Mouse (Mus musculus) liver, embryonic 13.5 days (tissue): ENCODE measurements at regions not wholly inside any gene's neighbourhood (a gene's known extent, or its start where the extent isn't known, plus 50 kb on each side); places are given as distances from the start of the nearest gene placed in this dataset.

Source experiments
- ATAC-seq: fragments of 200-750 bp; cut with Nextera tagmentation; 2 replicates; pipeline ENCODE4 v1.8.0; 2017; ENCODE audit warnings: low read depth, mild to moderate bottlenecking, moderate number of reproducible peaks, moderate library complexity
- DNase-seq: peaks from one replicate; pipeline ENCODE4 v3.0.0; 2022
- H3K27ac ChIP-seq: fragments of 300-500 bp; sonication (generic); 2 replicates; pipeline ENCODE4 v1.5.1; 2015; ENCODE audit warnings: moderate library complexity, mild to moderate bottlenecking, inconsistent platforms
- H3K27me3 ChIP-seq: fragments of 300-500 bp; sonication (generic); 2 replicates; pipeline ENCODE4 v1.6.1; 2015; ENCODE audit warnings: mild to moderate bottlenecking, inconsistent platforms
- H3K36me3 ChIP-seq: fragments of 300-500 bp; sonication (generic); 2 replicates; pipeline ENCODE4 v1.6.1; 2015; ENCODE audit warnings: mild to moderate bottlenecking, inconsistent platforms
- H3K4me1 ChIP-seq: fragments of 300-500 bp; sonication (generic); replicated peaks from 2 replicates; pipeline ENCODE4 v1.6.1; 2015; ENCODE audit warnings: inconsistent platforms
- H3K4me2 ChIP-seq: fragments of 300-500 bp; sonication (generic); 2 replicates; pipeline ENCODE4 v1.6.1; 2015; ENCODE audit warnings: inconsistent platforms, mild to moderate bottlenecking, moderate library complexity
- H3K4me3 ChIP-seq: fragments of 300-500 bp; sonication (generic); replicated peaks from 2 replicates; pipeline ENCODE4 v1.5.1; 2015; ENCODE audit warnings: mild to moderate bottlenecking, inconsistent platforms
- H3K9ac ChIP-seq: fragments of 300-500 bp; sonication (generic); 2 replicates; pipeline ENCODE4 v1.6.1; 2015; ENCODE audit warnings: mild to moderate bottlenecking, inconsistent platforms
- H3K9me3 ChIP-seq: fragments of 300-500 bp; sonication (generic); replicated peaks from 2 replicates; pipeline ENCODE4 v1.6.1; 2016; ENCODE audit warnings: inconsistent platforms
- WGBS: fragments of 180-500 bp; shearing (Covaris S2); methylation state at CpG from one replicate; pipeline ENCODE4 v1.1.7; 2015; ENCODE audit not compliant: insufficient replicate concordance; 5-methylcytosine and 5-hydroxymethylcytosine counted together

DNA sequence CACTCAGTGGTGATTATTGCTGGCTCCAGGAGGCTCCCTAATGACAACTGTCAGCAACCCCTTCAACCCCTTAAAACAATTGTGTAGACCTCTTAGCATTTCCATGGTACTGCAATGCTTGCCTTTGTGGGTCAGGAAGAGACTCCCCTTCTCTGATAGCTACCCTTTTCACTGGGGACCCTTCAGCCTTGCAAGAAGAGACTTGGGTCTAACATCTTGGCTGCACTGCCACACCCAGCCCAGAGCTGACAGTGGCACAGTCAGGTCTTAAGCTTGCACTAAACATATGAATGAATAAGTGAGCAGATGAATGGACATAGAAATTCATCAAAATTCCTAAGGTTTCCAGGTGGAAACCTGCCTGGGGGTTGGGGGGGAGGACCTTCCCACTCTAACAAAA is 209.0 kb downstream of the Insig2 start:
- H3K27ac ChIP-seq = no peak overlapping the region
- H3K36me3 ChIP-seq = no peaks in the 10 kb centered on the region
- ATAC-seq = no peak
- H3K9ac ChIP-seq = no peak overlapping the region
- no peaks in the 10 kb centered on the region for H3K4me1 ChIP-seq
- H3K4me2 ChIP-seq = no peak overlapping the region
- DNase-seq = no peak
- H3K27me3 ChIP-seq = no peaks in the 10 kb centered on the region
- no peaks in the 10 kb centered on the region for H3K9me3 ChIP-seq
- H3K4me3 ChIP-seq = no peak overlapping the region

GRCm38 (mm10) chr1:121136284-121136683 is 196.1 kb downstream of the Insig2 start:
- Histone ChIP-seq H3K4me1 (no peaks in the 10 kb centered on the region), H3K36me3 (no peaks in the 10 kb centered on the region), H3K9ac (no peak overlapping the region), H3K9me3 (no peaks in the 10 kb centered on the region), H3K27ac (no peak overlapping the region), H3K4me3 (no peak overlapping the region), H3K27me3 (no peaks in the 10 kb centered on the region), H3K4me2 (no peak overlapping the region)
- DNase-seq = no peak
- WGBS = 67% methylated on average over 4 of the region's 4 CpGs
- ATAC-seq = no peak

DNA sequence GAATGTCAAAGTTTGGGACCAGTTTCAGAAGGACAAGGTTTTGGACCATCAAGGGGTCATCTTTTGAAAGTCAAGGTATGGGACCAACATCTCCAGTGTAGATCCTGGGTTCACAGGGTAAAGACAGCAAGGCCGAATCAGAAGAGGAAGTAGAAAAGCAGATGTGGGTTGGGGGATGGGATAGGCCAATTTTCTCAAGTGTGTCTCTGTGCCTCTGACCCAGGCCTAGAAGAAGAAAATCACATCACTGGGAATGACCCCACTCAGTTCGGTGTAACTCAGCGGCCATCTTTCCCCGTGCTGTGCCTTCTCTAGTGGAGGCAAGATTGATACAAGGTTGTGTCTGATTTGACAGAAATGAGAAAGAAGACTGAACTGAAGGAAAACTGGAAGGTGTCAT is 195.5 kb downstream of the Insig2 start:
- H3K9me3 ChIP-seq = no peaks in the 10 kb centered on the region
- H3K9ac ChIP-seq = no peak overlapping the region
- DNase-seq (no peak), ATAC-seq (no peak)
- no peaks in the 10 kb centered on the region for H3K4me1 ChIP-seq
- 70% methylated on average over 4 of the region's 4 CpGs for WGBS
- no peaks in the 10 kb centered on the region for H3K36me3 ChIP-seq
- H3K4me2 ChIP-seq = no peak overlapping the region
- H3K4me3 ChIP-seq = no peak overlapping the region
- no peak overlapping the region for H3K27ac ChIP-seq
- H3K27me3 ChIP-seq = no peaks in the 10 kb centered on the region

GRCm38 (mm10) chr1:121144981-121145380 is 187.4 kb downstream of the Insig2 start:
- 63% methylated on average over 1 of the region's 1 CpGs for WGBS
- ATAC-seq (no peak), DNase-seq (no peak)
- Histone ChIP-seq H3K4me3 (no peak overlapping the region), H3K36me3 (no peaks in the 10 kb centered on the region), H3K4me2 (no peak overlapping the region), H3K9me3 (no peaks in the 10 kb centered on the region), H3K4me1 (no peaks in the 10 kb centered on the region), H3K27me3 (no peaks in the 10 kb centered on the region), H3K9ac (no peak overlapping the region), H3K27ac (no peak overlapping the region)

GRCm38 (mm10) chr1:121153476-121153875 is 178.9 kb downstream of the Insig2 start:
- 45% methylated on average over 5 of the region's 5 CpGs for WGBS
- no peak overlapping the region for H3K27ac ChIP-seq
- DNase-seq = no peak
- no peaks in the 10 kb centered on the region for H3K36me3 ChIP-seq
- no peak overlapping the region for H3K9ac ChIP-seq
- no peaks in the 10 kb centered on the region for H3K9me3 ChIP-seq
- H3K4me1 ChIP-seq = no peaks in the 10 kb centered on the region
- H3K27me3 ChIP-seq = no peaks in the 10 kb centered on the region
- no peak for ATAC-seq
- H3K4me3 ChIP-seq = no peak overlapping the region
- no peak overlapping the region for H3K4me2 ChIP-seq

DNA sequence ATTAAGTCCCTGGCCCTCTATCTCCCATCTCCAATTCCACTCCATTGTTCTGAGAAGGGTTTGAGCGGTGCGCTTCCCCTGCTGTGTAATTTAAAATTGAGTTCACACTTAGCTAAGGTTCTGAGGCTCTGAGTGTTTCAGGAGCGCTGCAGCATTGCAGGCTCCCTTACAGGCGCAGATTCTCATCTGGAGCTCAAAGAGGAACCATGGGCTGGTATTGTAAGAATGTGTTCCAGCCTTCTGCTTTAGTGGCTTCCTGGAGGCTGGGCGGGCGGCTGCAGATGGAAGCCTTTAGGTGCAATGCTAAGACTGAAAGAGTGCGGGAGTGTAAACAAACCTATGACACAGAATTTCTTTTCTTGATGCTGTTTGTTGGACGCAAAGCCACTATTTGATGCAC is 177.8 kb downstream of the Insig2 start:
- Histone ChIP-seq H3K27ac (no peak overlapping the region), H3K27me3 (no peaks in the 10 kb centered on the region), H3K9me3 (no peaks in the 10 kb centered on the region), H3K4me1 (no peaks in the 10 kb centered on the region), H3K9ac (no peak overlapping the region), H3K4me3 (no peak overlapping the region), H3K4me2 (no peak overlapping the region), H3K36me3 (no peaks in the 10 kb centered on the region)
- DNase-seq = no peak
- no peak for ATAC-seq
- 23% methylated on average over 8 of the region's 8 CpGs for WGBS

DNA sequence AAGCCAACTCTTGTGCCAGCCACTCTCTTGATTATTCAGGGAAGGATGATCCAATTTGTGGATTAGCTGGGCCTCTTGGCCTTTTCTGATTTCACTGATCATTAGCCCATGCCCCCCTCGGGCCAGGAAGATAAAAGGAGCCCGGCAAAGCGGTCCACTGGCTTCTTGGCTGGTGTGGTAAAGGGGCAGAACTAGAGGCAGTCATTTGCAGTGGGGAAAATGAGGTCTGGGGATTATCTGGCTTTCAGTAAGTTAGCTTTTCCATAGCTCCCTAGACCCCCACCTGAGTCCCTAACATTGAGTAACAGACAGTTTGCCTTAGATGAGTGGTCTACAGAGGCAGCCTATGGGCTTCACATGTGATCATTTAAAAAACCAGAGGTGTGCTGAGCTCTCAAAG is 163.7 kb downstream of the Insig2 start:
- DNase-seq (no peak), ATAC-seq (no peak)
- Histone ChIP-seq H3K4me1 (no peaks in the 10 kb centered on the region), H3K4me3 (no peak overlapping the region), H3K27ac (no peak overlapping the region), H3K36me3 (no peaks in the 10 kb centered on the region), H3K4me2 (no peak overlapping the region), H3K27me3 (no peaks in the 10 kb centered on the region), H3K9ac (no peak overlapping the region), H3K9me3 (no peaks in the 10 kb centered on the region)
- WGBS = 32% methylated on average over 3 of the region's 3 CpGs

DNA sequence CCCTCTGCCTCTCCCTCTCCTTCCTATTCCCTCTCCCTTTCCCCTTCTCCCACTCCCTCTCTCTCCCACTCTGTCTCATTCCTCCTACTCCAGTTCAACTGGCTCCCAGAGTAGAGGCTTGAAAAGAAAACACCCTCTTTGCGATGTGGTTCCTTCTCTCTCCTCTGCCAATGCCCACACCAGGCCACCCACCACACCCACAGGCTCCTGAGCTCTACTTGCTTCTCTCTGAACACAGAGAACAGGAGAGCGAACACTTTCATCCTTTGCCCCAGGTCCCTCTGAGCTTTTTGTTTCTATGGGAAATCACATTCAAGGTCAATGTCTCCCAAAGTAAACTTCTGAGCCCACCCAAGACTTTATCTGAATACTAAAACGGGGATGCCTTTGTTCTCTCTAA is 155.8 kb downstream of the Insig2 start:
- Histone ChIP-seq H3K4me1 (no peaks in the 10 kb centered on the region), H3K36me3 (no peaks in the 10 kb centered on the region), H3K27me3 (peaks cover 43% of the 10 kb centered on the region), H3K9me3 (no peaks in the 10 kb centered on the region), H3K4me3 (no peak overlapping the region), H3K9ac (no peak overlapping the region), H3K27ac (no peak overlapping the region), H3K4me2 (no peak overlapping the region)
- 10% methylated on average over 3 of the region's 3 CpGs for WGBS
- no peak for DNase-seq
- no peak for ATAC-seq

DNA sequence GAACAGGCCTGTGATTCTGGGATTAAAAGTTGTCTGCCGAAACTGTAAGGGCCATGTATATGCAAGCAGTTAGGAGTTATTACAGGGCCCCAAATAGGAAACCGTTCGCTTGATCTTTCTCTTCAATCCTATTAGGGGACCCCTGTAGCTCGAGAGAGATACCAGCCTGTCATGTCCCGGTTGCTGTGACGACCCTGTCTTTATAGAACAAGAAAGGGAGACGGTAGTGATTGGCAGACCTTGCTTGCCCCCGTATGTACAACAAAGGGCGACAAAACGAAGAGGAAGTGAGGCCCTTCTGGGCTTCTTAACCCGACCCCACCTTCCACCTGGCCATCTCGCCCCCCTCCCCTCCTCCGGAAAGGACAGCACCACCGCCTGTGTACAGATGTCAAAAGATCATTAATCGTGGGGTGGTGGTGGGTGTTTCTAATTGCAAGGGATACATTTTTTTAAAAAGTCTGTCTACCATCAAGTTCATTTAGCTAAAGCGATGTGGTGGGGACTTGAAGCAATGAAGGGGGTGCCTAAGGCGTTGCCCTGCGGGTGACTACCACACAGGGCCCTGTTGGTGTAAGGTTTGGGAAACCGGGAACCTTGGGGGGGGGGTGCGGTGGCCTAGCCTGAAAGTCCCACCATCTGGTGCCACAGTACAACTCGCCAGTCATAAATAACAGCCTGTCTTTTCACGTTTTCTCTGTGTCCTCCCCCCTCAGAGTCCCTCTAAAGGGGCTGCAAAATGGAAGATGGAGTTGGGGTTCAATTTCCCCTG is 155.1 kb downstream of the Insig2 start:
- Histone ChIP-seq H3K27ac (no peak overlapping the region), H3K4me2 (no peak overlapping the region), H3K4me1 (no peaks in the 10 kb centered on the region), H3K9ac (no peak overlapping the region), H3K27me3 (peaks cover 48% of the 10 kb centered on the region), H3K36me3 (no peaks in the 10 kb centered on the region), H3K4me3 (no peak overlapping the region), H3K9me3 (no peaks in the 10 kb centered on the region)
- 3% methylated on average over 22 of the region's 22 CpGs for WGBS
- no peak for DNase-seq
- ATAC-seq = no peak

DNA sequence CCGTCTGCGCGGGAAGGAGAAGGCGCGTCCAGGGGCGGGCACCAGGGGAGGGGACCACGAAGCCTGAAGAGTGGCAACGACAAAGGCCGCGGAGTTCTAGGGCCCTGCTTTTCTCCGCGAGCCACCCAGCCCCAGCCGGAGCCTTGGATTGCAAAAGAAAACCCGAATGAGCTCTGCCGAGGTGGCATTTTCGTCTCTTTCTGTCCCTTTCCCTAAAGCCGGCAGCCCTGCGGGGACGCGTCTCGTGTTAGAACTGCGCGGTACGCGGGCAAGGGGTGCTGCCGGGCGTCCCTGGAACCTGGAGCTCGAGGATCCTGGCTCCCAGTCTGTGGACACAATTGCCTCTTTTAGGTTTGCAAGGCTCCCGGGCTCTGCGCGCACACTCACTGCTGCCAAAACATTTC is 154.5 kb downstream of the Insig2 start:
- Histone ChIP-seq H3K27me3 (peaks cover 51% of the 10 kb centered on the region), H3K4me1 (no peaks in the 10 kb centered on the region), H3K9ac (no peak overlapping the region), H3K27ac (no peak overlapping the region), H3K4me2 (no peak overlapping the region), H3K4me3 (no peak overlapping the region), H3K36me3 (no peaks in the 10 kb centered on the region), H3K9me3 (no peaks in the 10 kb centered on the region)
- 2% methylated on average over 31 of the region's 31 CpGs for WGBS
- DNase-seq = no peak
- no peak for ATAC-seq

DNA sequence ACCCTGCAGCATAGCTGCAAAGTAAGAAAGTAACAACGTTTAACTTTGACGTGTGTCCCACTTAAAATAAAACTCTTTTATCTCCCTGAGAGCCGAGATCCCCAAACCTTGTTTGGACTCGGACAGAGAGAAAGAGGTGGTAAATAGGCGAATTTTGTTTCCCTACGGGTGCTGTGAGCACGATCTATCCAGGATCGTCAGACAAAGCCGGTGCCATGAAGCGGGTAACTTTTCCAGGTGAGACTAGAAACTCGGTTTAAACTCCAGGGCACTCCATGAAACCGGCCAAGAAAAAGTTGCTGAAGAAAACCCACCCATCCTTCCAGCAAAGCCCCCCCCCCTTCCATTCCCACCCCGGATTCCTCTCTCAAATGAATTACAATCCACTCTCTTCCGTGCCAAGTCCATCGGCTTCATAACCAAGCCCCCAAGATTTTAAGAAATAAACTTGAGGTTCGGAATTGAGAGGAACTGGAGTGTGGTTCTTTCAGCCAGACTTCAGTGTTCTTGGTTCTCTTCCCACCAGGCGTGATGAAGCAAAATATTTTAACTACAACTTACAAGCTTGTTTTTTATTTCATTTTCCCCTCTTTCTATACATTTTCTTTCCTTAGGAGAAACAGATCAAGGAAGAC is 153.7 kb downstream of the Insig2 start:
- Histone ChIP-seq H3K9me3 (no peaks in the 10 kb centered on the region), H3K36me3 (no peaks in the 10 kb centered on the region), H3K4me3 (no peak overlapping the region), H3K9ac (no peak overlapping the region), H3K27ac (no peak overlapping the region), H3K4me2 (no peak overlapping the region), H3K27me3 (peaks cover 51% of the 10 kb centered on the region), H3K4me1 (no peaks in the 10 kb centered on the region)
- no peak for DNase-seq
- ATAC-seq = no peak
- WGBS = 2% methylated on average over 17 of the region's 17 CpGs
